Mouse (Mus musculus): ENCODE data around the gene Tex19.1.
"Not testable (repeated sequence)": the region's sequence is repeated elsewhere in the genome, so short reads cannot be mapped to it uniquely, and the experiment has no call there.

Tex19.1 gene

GRCm38 (mm10) chr11:121145865-121146264 lies at the start of gene Tex19.1:
Tex19.1 (plus strand) TSS chr11:121146143.
- no peak for DNase-seq

- DNase-seq = peak; percentile 32 to 37
These were observed 46.2 kb upstream of the Tex19.1 start for GRCm38 (mm10) chr11:121099762-121100161.

DNA sequence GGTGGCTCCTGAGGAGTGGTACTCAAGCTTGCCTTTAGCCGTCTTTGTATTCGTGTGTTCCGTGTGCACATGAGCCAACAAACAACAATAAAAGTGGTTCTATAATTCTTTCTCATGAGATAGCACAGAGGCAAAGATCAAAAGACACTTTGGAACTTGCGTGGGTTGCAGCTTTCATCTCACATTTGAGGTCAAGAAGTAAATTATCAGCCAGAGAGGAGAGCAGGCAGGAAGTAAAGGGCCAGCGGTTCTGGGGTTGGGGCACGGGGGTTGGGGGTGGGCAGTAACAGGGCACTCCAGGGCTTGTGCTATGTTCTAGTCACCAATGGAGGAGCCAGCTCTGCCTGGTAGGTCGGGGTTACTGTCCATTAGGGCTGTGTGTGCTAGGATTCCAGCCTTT lies 45.3 kb upstream of the Tex19.1 start:
- peak; percentile 57 to 69 for DNase-seq

- peak; percentile 50 to 55 for DNase-seq
These were observed 44.7 kb upstream of the Tex19.1 start for GRCm38 (mm10) chr11:121101124-121101805.

DNA sequence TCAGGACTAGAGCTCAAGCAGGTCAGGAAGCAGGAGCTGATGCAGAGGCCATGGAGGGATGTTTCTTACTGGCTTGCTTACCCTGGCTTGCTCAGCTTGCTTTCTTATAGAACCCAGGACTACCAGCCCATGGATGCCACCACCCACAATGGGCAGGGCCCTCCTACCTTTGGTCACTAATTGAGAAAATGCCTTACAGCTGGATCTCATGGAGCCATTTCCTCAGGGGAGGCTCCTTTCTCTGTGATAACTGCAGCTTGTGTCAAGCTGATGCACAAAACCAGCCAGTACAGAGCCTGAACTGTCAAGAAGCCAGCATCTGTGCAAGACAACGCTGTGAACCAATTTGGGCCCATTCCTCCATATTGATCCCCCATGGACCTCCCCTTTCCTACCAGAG lies 38.7 kb upstream of the Tex19.1 start:
- not testable (repeated sequence) for DNase-seq

DNA sequence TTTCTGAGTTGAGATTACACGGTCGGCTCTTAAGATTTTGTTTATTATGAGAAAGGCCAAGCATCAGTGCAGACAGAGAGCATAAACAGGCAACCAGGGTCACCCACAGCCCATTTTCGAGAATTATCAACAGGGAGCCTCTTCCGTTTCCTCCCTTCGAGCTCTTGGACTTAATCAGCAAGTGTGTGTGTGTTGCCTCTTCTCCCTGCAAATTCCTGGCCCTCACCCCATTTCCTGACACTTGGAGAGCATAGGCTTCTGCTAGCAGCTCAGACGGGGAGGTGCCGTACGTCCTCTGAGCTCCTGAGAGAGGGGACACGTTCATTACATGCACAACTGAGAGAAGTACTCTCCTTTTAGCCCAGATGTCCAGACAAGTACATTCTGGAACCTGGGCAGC lies 37.9 kb upstream of the Tex19.1 start:
- peak in 1 of 2 experiments; percentile 44 for DNase-seq

DNA sequence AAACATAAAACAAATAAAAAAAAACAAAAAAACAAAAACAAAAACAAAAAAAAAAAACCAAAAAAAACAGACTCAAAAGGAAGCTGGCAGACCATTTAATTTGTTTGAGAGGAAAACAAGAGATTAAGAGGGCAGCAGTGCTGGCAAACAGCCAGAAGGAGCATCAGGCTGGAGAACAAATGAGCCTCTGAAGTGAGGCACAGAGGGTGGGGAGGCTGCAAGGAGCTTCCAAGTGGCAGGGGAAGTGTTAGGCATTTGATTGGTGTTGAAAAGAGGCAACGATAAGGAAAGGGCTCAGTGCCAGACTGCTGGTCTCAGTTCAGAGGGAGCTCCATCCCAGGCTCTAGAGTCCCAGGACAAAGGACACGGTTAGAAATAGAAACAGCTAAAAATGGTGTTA lies 36.0 kb upstream of the Tex19.1 start:
- DNase-seq = peak; percentile 68 to 69

GRCm38 (mm10) chr11:121111051-121111450 lies 34.9 kb upstream of the Tex19.1 start:
- no peak for DNase-seq

- DNase-seq = no peak
These were observed 34.3 kb upstream of the Tex19.1 start for GRCm38 (mm10) chr11:121111601-121112000.

- peak; percentile 36 to 47 for DNase-seq
These were observed 33.7 kb upstream of the Tex19.1 start for GRCm38 (mm10) chr11:121112091-121112775.

GRCm38 (mm10) chr11:121118106-121118505 lies 27.8 kb upstream of the Tex19.1 start:
- no peak for DNase-seq

DNA sequence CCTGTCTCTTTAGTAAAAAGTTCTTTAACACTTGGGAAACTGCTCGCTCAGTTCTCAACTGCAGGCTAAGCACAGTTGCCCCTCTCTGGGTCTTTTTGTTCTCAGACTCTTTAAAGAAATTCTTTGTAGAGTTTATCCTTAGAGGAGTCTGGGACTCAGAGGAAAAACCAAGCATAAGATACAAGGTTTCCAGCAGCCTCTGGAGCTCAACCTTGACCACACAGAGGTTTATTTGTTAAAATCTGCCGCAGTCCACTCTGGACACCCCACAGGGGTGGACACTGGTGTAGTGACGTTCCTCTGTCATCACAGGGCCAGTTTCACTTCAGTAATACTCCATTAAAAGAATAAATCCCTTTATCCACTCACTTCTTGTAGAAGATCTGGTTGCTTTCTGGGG lies 27.4 kb upstream of the Tex19.1 start, which contains the start of gene Tex19.2:
Gene Tex19.2 (minus strand): TSS at position 101 of the 400 bp plus-strand sequence.
- no peak for DNase-seq

DNA sequence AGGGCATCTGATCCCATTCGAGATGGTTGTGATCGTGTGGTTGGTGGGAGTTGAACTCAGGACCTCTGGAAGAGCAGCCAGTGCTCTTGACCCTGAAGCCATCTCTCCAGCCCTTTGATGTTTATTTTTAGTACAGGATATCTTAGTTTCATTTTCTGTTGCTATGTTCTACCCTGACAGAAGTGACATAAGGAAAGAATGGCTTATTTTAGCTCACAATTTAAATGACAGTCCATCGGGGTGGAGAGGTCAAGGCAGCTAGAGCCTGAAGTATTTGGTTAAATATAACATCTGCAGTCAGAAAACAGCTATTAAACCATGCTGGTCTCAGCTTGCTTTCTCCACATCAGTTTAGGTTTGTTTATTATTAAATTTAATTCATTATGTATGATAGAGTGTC lies 24.8 kb upstream of the Tex19.1 start:
- no peak for DNase-seq

DNA sequence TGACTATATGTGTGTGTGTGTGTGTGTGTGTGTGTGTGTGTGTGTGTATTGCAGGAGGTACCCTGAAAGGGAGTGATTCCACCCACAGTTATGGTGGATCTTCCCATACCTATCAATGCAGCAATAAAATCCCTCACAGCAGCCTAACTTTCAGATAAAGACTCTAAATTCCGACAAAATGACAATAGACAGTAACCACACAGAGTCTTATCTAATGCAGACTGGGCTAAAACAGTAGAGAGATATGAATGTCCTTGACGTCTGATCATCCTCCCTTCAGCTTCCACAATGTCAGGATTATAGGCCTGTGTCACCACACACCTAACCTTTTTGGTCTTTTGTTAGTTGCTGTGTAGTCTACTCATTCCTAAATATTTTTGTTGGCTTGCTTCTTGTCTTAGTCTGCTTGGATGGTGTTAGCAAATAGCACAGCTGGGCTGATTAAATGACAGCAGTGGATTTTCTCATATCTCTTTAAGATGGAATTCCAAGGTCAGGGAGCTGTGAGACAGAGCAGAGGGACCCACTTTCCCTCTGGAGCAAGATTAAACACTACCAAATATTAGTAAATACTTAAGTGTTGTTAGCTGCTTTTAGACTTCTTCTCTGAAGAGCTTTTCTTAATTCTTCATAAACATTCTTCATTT lies 23.8 kb upstream of the Tex19.1 start:
- DNase-seq = no peak

- DNase-seq = no peak
These were observed 22.5 kb upstream of the Tex19.1 start for GRCm38 (mm10) chr11:121123438-121123837.

DNA sequence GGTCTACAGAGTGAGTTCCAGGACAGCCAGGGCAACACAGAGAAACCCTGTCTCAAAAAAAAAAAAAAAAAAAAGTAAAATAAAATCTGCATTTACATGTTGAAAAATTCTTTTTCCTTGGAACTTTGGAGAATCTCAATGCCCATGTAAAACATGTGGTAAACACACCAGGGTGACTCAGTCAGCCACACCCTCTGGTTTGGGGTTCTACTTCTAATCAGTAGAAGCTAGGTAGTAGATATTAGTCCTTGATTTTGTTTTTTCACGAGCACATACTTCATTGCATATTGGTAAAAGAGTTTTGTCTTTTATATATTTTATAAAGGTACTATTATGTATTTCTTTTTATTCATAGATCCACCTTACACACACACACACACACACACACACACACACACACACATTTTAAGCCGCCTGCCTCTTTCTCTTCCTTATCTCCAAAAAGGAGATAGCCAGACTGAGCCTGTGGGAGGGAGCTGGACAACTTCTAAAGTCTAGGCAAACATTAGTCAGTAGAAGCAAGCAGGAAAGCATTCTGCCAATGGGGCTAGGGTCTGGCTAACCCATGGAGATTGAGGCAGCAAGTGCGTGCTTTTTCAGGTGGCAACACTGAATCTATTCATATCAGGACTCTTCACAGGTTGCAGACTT lies 20.3 kb upstream of the Tex19.1 start:
- DNase-seq = no peak

GRCm38 (mm10) chr11:121126395-121126794 lies 19.5 kb upstream of the Tex19.1 start:
- no peak for DNase-seq

GRCm38 (mm10) chr11:121127441-121127840 lies 18.5 kb upstream of the Tex19.1 start:
- no peak for DNase-seq

- no peak for DNase-seq
These were observed 16.3 kb upstream of the Tex19.1 start for GRCm38 (mm10) chr11:121129616-121130015.

GRCm38 (mm10) chr11:121134600-121134999 lies 11.3 kb upstream of the Tex19.1 start:
- DNase-seq = no peak

GRCm38 (mm10) chr11:121137682-121138081 lies 8.3 kb upstream of the Tex19.1 start:
- no peak for DNase-seq

- peak in 1 of 2 experiments; percentile 31 for DNase-seq
These were observed 7.2 kb upstream of the Tex19.1 start for GRCm38 (mm10) chr11:121138732-121139131.

DNA sequence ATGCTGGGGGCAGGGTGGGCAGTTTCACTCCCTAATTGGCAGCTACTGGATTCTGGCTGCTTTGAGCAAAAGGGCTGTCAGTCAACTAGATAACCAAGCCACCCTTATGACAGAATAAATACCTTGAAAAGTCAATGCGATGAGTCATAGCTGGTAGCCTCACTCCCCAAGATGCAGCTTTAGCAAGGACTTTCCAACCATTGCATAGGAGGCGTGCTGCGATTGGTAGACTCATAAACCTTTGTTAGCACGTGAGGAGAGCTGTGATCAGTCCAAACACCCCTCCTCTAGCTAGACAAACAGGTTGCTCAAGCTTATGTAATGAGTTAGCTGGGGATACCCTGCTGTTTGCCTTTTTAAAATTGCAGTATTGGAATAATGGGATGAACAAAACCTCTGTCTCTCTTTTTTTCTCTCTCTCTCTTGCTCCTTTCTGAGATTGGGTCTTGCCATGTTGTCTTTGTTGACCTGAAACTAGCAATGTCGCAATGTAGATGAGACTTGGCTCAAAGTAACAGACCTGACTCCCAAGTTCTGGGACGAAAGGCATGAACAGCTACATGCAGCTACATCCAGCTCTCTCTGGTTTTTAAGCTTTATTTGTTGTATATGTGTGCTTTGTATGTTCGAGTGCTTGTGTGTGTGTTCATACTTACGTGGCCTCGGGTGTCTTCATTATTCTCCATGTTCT lies 2.5 kb upstream of the Tex19.1 start:
- DNase-seq = no peak

Measured in kidney, adult 8-10 months (tissue).